Mouse (Mus musculus) cerebellum, adult 2 months (tissue): Measurements from ENCODE around the gene Hoxb3. TPM values are rescaled to one million over a fixed set of nuclear protein-coding genes. Genes with fewer than 3 reads are reported as not detected.

ENCODE experiments used
- DNase-seq, 2 experiments: peaks; one replicate each; pipeline ENCODE4 v3.0.0; 2021
- H3K27ac ChIP-seq: fragments of 200-500 bp; 2 replicates; pipeline ENCODE4 v1.5.1; 2012; ENCODE audit warnings: low read length, control low read depth, inconsistent platforms; ENCODE audit not compliant: insufficient read depth
- H3K27me3 ChIP-seq: fragments of 200-500 bp; 2 replicates; pipeline ENCODE4 v1.6.1; 2012; ENCODE audit warnings: inconsistent platforms, mild to moderate bottlenecking, low read length, moderate library complexity; ENCODE audit not compliant: control insufficient read depth, insufficient read depth
- H3K4me1 ChIP-seq: fragments of 200-500 bp; 2 replicates; pipeline ENCODE4 v1.6.1; 2011; ENCODE audit warnings: low read length; ENCODE audit not compliant: control insufficient read depth, insufficient read depth
- H3K4me3 ChIP-seq: fragments of 200-500 bp; replicated peaks from 2 replicates; pipeline ENCODE3; 2011; ENCODE audit warnings: mild to moderate bottlenecking, low read depth, low read length, control low read depth; ENCODE audit not compliant: insufficient read depth
- CTCF ChIP-seq: fragments of 200-500 bp; IDR thresholded peaks from 2 replicates; pipeline ENCODE4 v1.5.1; 2011; ENCODE audit warnings: low read depth, mild to moderate bottlenecking, control low read depth, low read length, moderate library complexity, borderline replicate concordance; ENCODE audit not compliant: insufficient read depth
- POLR2A ChIP-seq: fragments of 200-500 bp; IDR thresholded peaks from 2 replicates; pipeline ENCODE4 v1.6.1; 2011; ENCODE audit warnings: low read length, control low read depth, borderline replicate concordance; ENCODE audit not compliant: insufficient read depth
- WGBS: fragments of 180-500 bp; shearing (Covaris S2); methylation state at CpG from one replicate; pipeline ENCODE4 v1.1.7; 2018; 5-methylcytosine and 5-hydroxymethylcytosine counted together
- polyA plus RNA-seq: library from polyadenylated mRNA; depleted of rRNA; stranded (reverse); fragments of >200 nt; gene quantifications from 2 replicates; pipeline ENCODE4 v1.2.3, GENCODE M21; 2012

Gene Hoxb3
- polyA plus RNA-seq, 1 experiment, result 5.5 TPM

DNA sequence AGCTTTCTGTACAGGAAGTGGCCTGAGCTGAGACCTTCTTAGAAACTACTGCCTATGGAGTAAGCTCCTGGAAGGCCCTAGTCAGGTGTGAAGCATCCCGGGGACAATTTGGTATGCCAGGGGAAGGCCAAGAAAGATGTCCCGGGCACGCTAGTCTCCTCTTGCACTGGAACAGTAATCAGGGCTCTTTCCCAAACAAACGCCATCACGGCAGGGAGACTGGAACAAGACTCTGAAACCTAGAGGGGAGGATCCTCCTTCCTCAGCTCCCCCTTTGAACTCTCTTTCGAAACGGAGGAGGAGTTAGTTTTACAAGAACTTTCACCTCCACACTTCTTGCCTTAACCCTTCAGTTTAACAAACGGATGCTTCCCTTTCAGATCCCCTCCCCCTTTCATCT is 9.0 kb downstream of the Hoxb3 start:
- no peak for DNase-seq
- 3% methylated on average over 8 of the region's 8 CpGs for WGBS
- H3K4me1 ChIP-seq, result no peaks in the 10 kb centered on the region
- H3K4me3 ChIP-seq, result no peak overlapping the region
- H3K27me3 ChIP-seq, result peaks cover 5% of the 10 kb centered on the region; the same call in 1 of the 2 replicates
- H3K27ac ChIP-seq, result no peak overlapping the region
- no peak for TF ChIP-seq CTCF
- no peak for TF ChIP-seq POLR2A

- H3K4me1 ChIP-seq, result no peaks in the 10 kb centered on the region
- no peak overlapping the region for H3K27ac ChIP-seq
- H3K4me3 ChIP-seq, result no peak overlapping the region
- peaks cover 5% of the 10 kb centered on the region; the same call in 1 of the 2 replicates for H3K27me3 ChIP-seq
- TF ChIP-seq POLR2A (no peak), CTCF (no peak)
- DNase-seq, result no peak
- WGBS, result 1% methylated on average over 35 of the region's 35 CpGs
Observed at GRCm38 (mm10) chr11:96332618-96333032, 9.5 kb downstream of the Hoxb3 start.

DNA sequence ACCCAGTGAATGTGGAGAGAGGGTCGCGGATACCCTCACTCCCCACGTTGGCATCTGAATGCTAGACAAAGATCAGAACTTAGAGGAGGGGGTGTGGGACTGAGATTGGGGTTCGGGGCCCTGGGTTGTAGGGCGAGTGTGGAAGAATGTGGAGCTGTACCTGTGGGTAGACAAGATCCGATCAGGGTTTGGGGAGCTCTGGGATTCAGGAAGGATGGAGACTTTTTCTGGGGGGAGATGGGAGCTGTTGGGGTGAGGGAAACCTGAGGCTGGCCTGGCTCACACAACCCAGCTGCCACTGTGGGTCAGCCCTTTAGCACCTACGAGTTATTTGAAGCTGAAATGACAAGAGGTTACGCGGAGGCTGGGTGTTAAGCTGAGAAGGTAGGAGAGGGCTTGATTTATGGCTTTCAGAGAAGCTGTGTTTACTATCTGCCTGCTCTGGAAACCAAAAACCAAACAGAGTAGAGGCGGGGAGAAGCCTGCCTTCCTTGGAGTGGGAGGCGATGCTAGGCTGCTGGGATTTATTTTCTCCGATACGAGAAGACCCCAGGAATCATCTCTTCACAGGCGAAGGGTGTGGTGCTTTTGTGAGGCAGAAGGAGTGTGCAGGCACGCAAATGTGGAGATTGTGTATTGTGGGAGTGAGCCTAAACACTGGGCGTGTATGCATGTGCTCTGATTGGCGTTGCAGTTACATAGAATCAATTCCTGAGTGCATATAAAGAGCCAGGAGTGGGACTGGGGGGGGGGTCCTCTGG is 10.3 kb downstream of the Hoxb3 start:
- 4% methylated on average over 17 of the region's 17 CpGs for WGBS

DNA sequence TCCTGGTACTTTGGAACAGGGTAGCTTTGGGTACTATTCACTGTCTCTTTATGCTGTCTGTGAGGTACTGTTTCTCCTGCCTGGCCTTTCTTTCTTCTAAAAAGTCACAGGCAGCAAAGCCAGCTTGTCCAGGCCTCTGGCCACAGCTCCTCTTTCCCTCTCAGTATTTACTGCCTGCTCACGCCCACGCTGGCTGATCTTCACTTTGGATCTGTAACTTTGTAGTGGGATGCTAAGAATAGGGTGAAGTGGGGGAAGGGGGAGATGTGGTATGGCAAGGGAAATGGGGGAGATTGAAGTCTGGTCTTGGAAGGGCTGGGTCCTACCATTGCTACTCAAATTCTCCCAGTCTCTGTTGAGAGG is 10.9 kb downstream of the Hoxb3 start:
- Histone ChIP-seq H3K4me1 (no peaks in the 10 kb centered on the region), H3K4me3 (no peak overlapping the region), H3K27me3 (peaks cover 5% of the 10 kb centered on the region; the same call in 1 of the 2 replicates), H3K27ac (no peak overlapping the region)
- 8% methylated on average over 2 of the region's 2 CpGs for WGBS
- TF ChIP-seq CTCF (no peak), POLR2A (no peak)
- DNase-seq, result no peak

More for the DNA sequence above, 10.3 kb downstream of the Hoxb3 start:
- Histone ChIP-seq H3K4me1 (no peaks in the 10 kb centered on the region), H3K27ac (no peak overlapping the region), H3K27me3 (peaks cover 5% of the 10 kb centered on the region; the same call in 1 of the 2 replicates), H3K4me3 (no peak overlapping the region)
- no peak for TF ChIP-seq POLR2A
- no peak for TF ChIP-seq CTCF
- DNase-seq, result no peak

- DNase-seq, result no peak
- H3K4me1 ChIP-seq, result no peaks in the 10 kb centered on the region
- H3K27me3 ChIP-seq, result peaks cover 5% of the 10 kb centered on the region; the same call in 1 of the 2 replicates
- WGBS, result 26% methylated on average over 3 of the region's 3 CpGs
- H3K4me3 ChIP-seq, result no peak overlapping the region
- H3K27ac ChIP-seq, result no peak overlapping the region
- no peak for TF ChIP-seq CTCF
- no peak for TF ChIP-seq POLR2A
Observed at GRCm38 (mm10) chr11:96334998-96335397, 11.9 kb downstream of the Hoxb3 start.

DNA sequence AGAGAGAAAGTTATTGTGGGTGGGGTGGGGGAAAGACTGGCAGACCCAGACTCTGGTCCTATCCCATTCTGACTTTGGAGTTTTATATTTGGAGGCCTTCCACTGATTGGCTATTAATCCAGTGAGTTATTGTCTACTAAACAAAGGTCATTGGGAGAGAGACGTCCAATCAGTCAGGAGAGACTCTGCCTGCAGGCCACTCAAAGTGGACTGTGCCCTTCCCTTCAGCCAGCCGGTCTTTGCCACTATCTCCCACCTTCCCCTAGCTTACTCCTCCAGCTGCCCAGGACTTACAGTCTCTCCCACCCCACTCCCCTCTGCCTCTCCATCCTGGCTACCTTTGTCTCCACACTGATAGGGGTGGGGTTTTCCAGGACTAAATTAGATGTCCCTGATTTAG is 13.5 kb downstream of the Hoxb3 start:
- DNase-seq, result no peak
- Histone ChIP-seq H3K4me3 (no peak overlapping the region), H3K27ac (no peak overlapping the region), H3K27me3 (peaks cover 8% of the 10 kb centered on the region; the same call in 1 of the 2 replicates), H3K4me1 (no peaks in the 10 kb centered on the region)
- TF ChIP-seq POLR2A (no peak), CTCF (no peak)
- 4% methylated on average over 2 of the region's 2 CpGs for WGBS

- 4% methylated on average over 6 of the region's 6 CpGs for whole genome bisulfite sequencing
- Histone ChIP-seq H3K4me3 (no peak overlapping the region), H3K27me3 (peaks cover 9% of the 10 kb centered on the region; the same call in 1 of the 2 replicates), H3K27ac (no peak overlapping the region), H3K4me1 (no peaks in the 10 kb centered on the region)
- no peak for DNase-seq
- TF ChIP-seq CTCF (no peak), POLR2A (no peak)
Observed at GRCm38 (mm10) chr11:96337026-96337425, 13.9 kb downstream of the Hoxb3 start.

- DNase-seq, result no peak
- WGBS, result 13% methylated on average over 7 of the region's 7 CpGs
- Histone ChIP-seq H3K4me3 (no peak overlapping the region), H3K4me1 (no peaks in the 10 kb centered on the region), H3K27ac (no peak overlapping the region), H3K27me3 (peaks cover 4% of the 10 kb centered on the region; the same call in 1 of the 2 replicates)
- TF ChIP-seq CTCF (no peak), POLR2A (no peak)
Observed at GRCm38 (mm10) chr11:96338957-96339855, 16.1 kb downstream of the Hoxb3 start.
